Mouse (Mus musculus) splenic B cell, adult 2 months (primary cell): ENCODE data around the gene Abat.

Source experiments
- DNase-seq: peaks from one replicate; pipeline ENCODE4 v3.0.0-alpha.2; 2011; ENCODE audit warnings: low read depth, low spot score
- H3K27me3 ChIP-seq: 2 replicates; pipeline ENCODE4 v1.6.1; 2012; ENCODE audit warnings: mild to moderate bottlenecking, low read length, moderate library complexity, mixed read lengths; ENCODE audit not compliant: control insufficient read depth, poor library complexity, insufficient read depth, severe bottlenecking
- H3K36me3 ChIP-seq: 2 replicates; pipeline ENCODE4 v1.6.1; 2012; ENCODE audit warnings: mild to moderate bottlenecking, low read length, moderate library complexity, mixed read lengths; ENCODE audit not compliant: control insufficient read depth, poor library complexity, insufficient read depth, severe bottlenecking

Gene Abat

DNA sequence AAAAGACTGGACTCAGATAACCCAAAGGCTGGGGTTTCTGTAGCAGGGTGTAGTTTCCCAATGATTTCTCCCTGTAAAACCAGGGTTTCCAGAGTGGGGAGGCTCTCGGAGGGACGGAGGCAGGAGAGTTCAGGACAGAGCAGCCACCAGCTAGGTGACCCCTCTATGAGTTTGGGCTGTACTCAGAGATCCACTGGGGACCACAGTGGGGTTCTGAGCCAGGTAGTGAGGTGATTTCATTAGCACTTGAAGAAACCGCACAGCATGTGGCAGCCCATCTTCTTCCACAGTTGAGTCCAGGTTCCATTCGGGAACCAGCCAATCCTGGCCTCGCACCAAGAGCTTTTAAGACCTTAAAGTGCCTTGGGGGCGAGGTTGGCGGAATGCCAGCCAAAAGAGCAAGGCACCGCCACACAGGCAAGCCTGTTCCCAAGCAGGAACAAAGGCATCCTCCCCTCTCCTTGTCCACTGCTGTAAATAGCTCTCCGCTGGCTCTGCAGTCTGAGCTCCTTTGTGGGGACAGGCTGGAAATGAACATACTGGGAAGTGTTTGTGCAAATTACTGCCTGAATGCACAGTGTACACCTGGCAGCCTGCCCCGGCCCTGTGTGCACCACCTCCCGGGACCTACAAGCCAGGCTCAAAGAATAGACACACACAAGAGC is 10.4 kb downstream of the Abat start:
- H3K27me3 ChIP-seq, result no peaks in the 10 kb centered on the region
- no peak for DNase-seq
- H3K36me3 ChIP-seq, result no peaks in the 10 kb centered on the region

DNA sequence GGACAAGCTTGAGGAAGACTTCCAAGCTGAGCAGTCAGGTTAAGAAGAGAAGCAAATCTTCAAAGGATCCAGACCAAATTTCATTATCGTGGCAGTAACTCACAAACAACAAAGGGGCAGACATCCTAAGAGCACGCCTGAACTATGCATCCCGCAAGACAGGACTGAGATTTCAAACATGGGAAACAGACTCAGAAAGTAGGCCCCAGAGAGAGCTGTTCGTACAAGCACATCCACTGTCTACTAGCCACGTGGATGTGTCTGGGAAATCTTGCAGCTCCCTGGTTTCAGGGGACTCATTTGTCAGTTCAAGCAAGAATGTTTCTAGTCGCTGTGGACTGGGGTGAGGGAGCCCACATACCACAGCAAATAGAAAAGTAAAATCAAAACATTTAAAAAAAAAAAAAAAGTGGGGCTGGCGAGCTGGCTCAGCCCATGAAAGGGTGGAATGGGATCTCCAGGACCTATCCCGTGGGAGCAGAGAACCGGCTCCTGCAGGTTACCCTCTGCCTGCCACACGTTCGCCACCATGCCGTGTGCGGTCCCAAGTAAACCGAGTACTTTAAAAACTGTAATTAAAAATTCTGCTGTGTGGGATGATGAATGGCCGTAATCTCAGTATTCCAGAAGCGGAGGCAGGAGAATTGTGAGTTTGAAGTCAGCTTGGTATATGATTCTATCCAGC is 11.1 kb downstream of the Abat start:
- DNase-seq, result no peak
- Histone ChIP-seq H3K36me3 (no peaks in the 10 kb centered on the region), H3K27me3 (no peaks in the 10 kb centered on the region)

DNA sequence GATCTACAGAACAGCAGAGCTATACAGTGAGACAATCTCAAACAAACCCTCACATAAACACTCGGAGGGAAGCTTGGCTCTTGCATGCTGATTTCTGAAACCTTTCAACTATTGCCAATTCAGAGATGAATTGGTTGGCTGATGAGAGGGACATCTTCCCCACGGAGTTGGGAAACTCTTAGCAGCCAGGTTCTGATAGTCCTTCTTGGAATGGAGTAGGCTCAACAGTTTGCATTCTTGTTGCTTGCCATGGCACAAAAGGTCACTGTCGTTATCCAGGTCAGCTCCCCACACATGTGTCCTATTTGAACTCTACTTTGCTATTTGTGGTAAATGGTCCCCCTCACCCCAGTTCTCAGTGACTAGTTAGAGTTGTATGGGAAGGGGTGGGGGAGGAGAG is 12.1 kb downstream of the Abat start:
- Histone ChIP-seq H3K36me3 (no peaks in the 10 kb centered on the region), H3K27me3 (no peaks in the 10 kb centered on the region)
- DNase-seq, result no peak

DNA sequence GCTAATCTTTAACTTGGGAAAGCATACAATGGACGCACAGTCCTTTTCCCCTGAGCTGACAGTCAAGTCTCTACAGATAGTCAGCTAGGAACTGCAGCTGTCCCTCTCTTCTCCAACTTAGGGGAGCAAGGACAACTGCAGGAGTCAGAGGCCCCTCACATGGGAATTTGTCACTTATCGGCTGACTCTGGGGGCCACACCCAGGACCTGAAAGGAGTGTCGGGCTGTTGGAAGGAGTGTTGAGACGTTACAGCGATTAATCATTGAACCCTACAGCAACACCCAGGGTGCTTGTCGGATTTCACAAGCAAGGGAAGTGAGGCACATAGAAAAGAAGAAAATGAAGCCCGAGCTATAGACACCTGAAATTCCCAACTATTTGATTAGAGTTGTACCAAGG is 12.6 kb downstream of the Abat start:
- Histone ChIP-seq H3K27me3 (no peaks in the 10 kb centered on the region), H3K36me3 (no peaks in the 10 kb centered on the region)
- no peak for DNase-seq

DNA sequence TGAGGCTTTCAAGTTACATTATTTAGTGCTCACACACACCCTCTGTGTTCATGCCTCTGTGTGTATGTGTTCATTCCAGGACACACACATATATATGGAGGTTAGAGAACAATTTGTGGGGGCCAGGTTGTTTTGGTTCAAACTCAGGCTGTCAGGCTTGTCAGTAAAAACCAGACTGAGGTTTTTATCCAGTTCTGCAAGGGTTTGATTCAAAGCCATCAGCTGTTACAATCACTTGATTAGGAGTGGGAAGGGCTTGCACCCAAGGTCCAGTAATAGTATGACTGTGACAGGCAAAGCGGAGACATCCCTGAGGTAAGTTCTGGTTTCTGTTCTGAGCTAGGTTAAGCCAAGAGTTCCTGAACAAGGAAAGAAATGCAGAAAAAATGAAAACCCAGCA is 16.2 kb downstream of the Abat start:
- DNase-seq, result no peak
- H3K36me3 ChIP-seq, result no peaks in the 10 kb centered on the region

DNA sequence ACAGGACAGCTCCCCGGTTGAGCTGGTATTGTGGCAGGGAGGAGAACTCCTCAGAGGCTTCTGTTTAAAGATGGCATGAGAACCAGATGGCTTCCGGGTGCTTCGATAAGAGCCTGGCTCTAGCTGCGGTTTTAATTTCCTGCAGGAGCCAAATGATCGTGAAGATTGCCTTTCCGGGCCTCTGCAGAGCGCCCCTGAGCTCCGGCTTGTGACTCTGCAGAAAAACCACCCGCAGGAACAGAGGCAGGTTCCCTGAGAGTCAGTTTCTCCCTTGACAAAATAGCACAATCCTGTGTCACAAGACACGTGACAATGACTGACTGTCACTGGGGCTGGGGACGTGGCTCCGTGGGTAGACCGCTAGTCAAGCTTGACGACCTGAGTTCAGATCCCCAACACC is 16.8 kb downstream of the Abat start:
- no peaks in the 10 kb centered on the region for H3K27me3 ChIP-seq
- no peaks in the 10 kb centered on the region for H3K36me3 ChIP-seq
- no peak for DNase-seq

More for the DNA sequence above, 16.2 kb downstream of the Abat start:
- H3K27me3 ChIP-seq, result no peaks in the 10 kb centered on the region

DNA sequence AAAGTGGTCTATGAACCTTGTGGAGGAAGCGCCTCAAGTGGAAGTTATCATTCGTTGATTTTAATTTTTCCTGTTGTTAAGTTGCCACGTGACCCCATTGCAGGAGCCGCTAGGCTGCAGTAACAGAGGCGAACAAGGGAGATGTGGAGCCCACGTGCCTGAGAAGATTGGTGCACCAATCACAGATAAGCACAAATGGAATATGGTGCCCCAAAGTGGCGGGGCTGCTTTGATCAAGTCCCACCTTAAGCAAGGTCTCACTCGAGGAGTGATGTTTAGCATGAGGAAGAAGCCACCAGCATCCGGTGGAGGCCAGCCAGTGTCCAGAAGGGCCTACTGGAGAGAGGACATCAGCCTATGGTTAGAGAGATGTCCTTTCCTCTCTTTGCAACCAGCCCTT is 19.2 kb downstream of the Abat start:
- Histone ChIP-seq H3K36me3 (no peaks in the 10 kb centered on the region), H3K27me3 (no peaks in the 10 kb centered on the region)
- DNase-seq, result no peak

DNA sequence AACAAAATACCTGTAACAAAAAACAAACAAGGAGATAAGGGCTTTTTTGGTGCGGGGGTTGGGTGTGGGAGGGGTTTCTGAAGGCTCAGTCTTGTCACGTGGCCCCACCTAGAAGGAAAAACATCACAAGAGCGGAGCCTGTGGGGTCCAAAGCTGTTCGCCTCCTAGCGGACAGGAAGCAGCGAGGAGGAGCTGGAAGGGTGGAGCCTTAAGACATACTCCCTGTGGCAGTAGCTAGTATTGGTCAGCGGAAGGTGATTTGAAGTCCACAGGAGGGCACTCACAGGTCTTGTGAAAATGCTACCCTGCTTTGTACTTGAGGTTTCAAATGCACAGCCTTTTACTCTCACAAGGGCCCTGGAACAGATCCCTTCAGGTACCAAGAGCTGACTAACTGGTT is 19.7 kb downstream of the Abat start:
- no peaks in the 10 kb centered on the region for H3K36me3 ChIP-seq
- DNase-seq, result no peak
- H3K27me3 ChIP-seq, result no peaks in the 10 kb centered on the region

DNA sequence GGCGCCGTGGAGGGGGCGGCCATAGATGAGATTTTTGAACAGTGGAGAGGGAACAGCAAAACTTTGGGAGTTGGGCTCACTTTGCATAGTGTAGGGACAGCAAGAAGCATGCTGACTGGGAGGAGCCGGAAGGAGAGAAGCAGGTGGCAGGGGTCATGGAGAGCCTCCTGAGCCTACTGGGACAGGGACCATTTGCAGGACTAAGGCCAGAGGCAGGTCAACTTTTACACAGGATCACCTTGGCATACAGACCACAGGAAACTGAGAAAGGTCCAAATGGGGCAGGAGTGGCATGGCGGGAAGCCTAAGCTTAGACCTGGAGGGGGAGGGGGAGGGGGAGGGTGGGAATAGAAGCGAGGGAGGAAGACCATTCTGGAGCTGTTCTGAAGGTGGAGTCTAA is 20.2 kb downstream of the Abat start:
- DNase-seq, result no peak
- Histone ChIP-seq H3K27me3 (no peaks in the 10 kb centered on the region), H3K36me3 (no peaks in the 10 kb centered on the region)

DNA sequence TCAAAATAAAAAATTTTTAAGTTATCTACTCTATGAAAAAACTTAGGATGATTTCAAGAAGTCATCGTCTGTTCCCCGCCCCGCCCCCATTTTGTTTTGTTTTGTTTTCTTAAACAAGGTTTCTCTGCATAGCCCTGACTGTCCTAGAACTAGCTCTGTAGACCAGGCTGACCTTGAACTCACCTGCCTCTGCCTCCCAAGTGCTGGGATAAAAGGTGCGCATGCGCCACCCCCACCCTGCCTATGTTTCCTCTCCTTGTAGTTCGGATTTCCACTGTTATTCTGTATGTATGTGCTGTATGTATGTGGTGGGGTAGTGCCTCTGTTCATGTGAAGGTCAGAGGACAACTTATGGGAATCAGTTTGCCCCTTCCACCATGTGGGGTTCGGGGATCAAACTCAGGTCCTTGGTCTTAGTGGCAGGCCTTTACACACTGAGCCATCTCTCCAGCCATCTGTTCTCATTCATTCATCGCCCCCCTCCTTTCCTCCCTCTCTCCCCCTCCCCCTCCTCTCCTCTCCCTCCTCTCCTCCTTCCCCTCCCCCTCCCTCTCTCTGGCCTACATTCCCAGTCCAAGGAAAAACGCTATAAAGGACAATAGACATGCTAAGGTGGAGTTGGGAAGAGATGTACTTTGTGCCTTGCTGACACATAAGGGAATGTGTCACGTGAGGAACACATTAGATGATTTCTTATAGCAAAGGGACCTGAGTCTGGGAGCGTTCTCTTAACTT is 21.4 kb downstream of the Abat start:
- Histone ChIP-seq H3K27me3 (no peaks in the 10 kb centered on the region), H3K36me3 (no peaks in the 10 kb centered on the region)
- DNase-seq, result no peak

DNA sequence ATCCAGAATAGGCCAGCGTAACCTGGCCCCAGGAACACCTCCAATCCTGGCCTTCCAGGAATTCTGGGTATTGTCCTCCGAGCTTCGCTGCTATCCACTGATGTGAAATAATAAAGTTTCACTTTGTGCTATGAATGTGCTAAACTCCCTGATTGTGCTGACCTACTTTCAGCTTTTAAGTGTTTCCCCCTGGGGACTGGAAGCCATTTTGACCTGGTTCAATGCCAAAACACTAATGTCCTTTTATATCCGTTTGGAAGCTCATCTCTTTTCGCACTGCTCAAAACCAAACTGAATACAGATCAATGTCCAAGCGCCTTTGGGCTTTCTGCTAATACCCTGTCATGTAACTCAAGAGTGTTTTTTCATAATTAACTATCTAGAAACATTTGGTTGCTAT is 22.2 kb downstream of the Abat start:
- Histone ChIP-seq H3K36me3 (no peaks in the 10 kb centered on the region), H3K27me3 (no peaks in the 10 kb centered on the region)
- DNase-seq, result no peak

DNA sequence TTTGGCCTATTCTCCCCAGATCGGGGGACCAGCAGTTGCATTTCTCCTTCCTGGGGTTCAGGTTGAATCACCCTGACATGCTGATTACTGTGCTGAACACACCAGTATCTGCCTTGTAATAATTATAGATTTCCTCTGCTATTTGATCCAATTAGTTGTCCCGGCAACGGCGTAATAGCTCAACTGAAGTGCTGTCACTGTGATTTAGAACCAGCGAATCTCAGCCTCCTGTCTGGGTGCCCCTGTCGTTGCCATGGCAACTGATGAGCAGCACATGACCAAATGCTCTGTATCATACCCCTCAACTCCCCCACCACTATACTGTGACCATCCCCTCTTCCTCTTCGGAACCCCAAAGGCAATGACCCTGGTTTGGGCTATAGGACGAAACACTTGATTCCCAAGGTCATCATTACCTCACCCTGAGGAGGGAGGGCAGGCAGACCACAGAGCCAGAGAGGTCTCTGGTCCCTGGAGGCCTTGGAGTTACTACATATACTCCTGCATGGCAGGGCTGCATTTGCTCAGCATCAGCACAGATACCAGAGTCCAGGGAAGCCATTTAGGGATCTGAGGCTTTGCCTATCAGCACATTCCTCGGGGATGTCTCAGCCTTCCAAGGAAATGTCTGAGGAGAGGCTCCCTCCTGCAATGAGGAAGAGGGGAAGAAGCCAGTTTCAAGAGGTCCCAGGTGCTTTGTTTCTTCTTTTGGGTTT is 26.1 kb downstream of the Abat start:
- H3K36me3 ChIP-seq, result no peaks in the 10 kb centered on the region
- no peaks in the 10 kb centered on the region for H3K27me3 ChIP-seq
- DNase-seq, result no peak

DNA sequence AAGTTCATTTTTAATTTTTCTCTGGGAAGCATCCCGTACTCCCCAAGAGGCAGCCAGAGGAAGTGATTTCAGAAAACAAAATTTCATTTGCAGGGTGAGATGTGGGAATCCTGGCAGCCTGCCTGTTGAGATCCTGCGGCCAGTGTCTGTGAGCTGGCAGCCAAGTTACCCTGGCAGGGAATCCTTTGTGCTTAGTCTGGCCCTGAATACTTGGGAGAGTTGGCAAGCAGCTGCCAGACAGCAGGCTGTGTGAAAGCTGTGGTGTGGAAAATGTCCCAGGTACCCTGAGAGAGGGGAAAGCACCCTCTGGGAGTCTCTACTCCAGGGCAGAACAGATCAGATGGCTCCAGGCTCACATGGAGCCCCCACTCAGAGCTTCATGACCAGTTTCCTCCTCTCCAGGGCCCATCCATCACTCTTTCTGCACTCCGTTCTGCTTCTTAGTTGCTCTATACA is 27.7 kb downstream of the Abat start:
- no peaks in the 10 kb centered on the region for H3K36me3 ChIP-seq
- H3K27me3 ChIP-seq, result no peaks in the 10 kb centered on the region
- DNase-seq, result no peak

DNA sequence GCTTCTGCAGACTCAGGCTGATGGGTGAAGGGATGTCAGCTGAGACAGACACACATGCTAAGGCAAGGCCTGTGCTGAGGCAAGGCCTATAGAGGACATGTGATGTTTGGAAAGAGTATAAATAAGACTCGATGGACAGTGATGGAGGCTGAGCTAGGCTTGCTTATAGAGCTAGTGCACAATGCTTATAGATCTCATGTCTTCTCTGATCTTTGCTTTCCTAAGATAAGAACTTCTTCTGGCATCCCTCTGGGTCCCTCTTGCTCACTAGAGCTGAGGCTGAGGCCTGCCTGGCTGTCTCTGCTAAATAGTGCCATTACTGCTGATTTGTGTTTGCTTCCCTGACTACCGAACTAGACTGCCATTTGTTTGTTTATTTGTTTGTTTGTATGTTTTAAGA is 34.6 kb downstream of the Abat start:
- Histone ChIP-seq H3K27me3 (no peaks in the 10 kb centered on the region), H3K36me3 (no peaks in the 10 kb centered on the region)
- DNase-seq, result no peak

DNA sequence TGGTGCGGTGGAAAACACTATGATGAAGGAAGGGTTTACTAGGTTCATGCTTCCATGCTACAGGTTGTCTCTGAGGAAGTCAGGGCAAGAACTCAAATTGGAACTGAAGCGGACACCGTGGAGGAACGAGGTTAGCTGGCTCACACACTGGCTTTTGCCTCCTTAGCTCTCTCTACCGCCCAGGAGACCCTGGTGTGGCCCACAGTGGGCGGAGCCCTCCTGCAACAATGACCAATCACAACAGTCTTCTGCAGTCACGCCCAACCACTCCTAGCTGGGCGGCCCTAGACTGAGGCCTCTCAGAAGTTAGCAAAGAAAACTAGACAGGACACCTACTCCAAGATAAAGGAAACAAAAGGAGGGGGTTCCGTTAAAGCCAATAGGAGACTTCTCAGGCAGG is 36.3 kb downstream of the Abat start:
- no peaks in the 10 kb centered on the region for H3K27me3 ChIP-seq
- DNase-seq, result no peak
- no peaks in the 10 kb centered on the region for H3K36me3 ChIP-seq
